Mouse (Mus musculus): ENCODE data around the gene Zfp790. TPM values are rescaled to one million over a fixed set of nuclear protein-coding genes. Genes with fewer than 3 reads are reported as not detected.
A peak's percentile ranks its signal among the peaks of the same experiment; 100 is the strongest.
"Not testable (repeated sequence)": the region's sequence is repeated elsewhere in the genome, so short reads cannot be mapped to it uniquely, and the experiment has no call there.

Gene Zfp790
- total RNA-seq, 2 experiments from 2014 or later = 21.8 to 23.1 TPM

- no peak for TF ChIP-seq CTCF (IDR thresholded peaks at IDR 0.05)
- DNase-seq (ENCODE audit: extremely low spot score in 1 of 2, low spot score in 2 of 2) = no peak
- H3K27ac ChIP-seq = peak overlapping the region; percentile 78; the same call in 1 of the 2 replicates
- intact Hi-C loops (cut with DNase I) = loop anchor here (2.0 to 5.0 kb wide), 2 partner anchors 34 to 86 kb away; partner anchors contain the start of gene Zfp84
- peak overlapping the region; percentile 85 for H3K4me3 ChIP-seq
These were observed 36.9 kb downstream of the Zfp790 start for GRCm38 (mm10) chr7:29852831-29853218.

GRCm38 (mm10) chr7:29853219-29853842, 37.4 kb downstream of the Zfp790 start, which contains the start of gene Zfp940:
Gene Zfp940 (minus strand): TSS chr7:29853669.
- no peak; the same call in none of the 2 replicates for TF ChIP-seq CTCF (IDR thresholded peaks at IDR 0.05)
- H3K27ac ChIP-seq = peak within 1 kb of the TSS; percentile 78
- intact Hi-C loops (cut with DNase I) = loop anchor here (2.0 to 5.0 kb wide), 2 partner anchors 35 to 86 kb away; partner anchors contain the start of gene Zfp84
- H3K4me3 ChIP-seq = peak within 1 kb of the TSS; percentile 85
- DNase-seq (ENCODE audit: extremely low spot score in 1 of 2, low spot score in 2 of 2) = peak; percentile 82 to 87

- peak within 1 kb of the TSS; percentile 51 for H3K27ac ChIP-seq
- peak; percentile 87 to 90 for DNase-seq (ENCODE audit: extremely low spot score in 1 of 2, low spot score in 2 of 2)
- peak within 1 kb of the TSS; percentile 76 for H3K4me3 ChIP-seq
- no peak; the same call in 1 of the 2 replicates for TF ChIP-seq CTCF (IDR thresholded peaks at IDR 0.05)
- intact Hi-C loops (cut with DNase I) = loop anchor here (5.0 kb wide), 1 partner anchor 47 kb away; the partner anchor contains the start of genes Zfp27 and Zfp383
These were observed 43.9 kb downstream of the Zfp790 start, which contains the start of gene Zfp420 for GRCm38 (mm10) chr7:29859532-29860517. Gene Zfp420 (plus strand): TSS chr7:29859979.

GRCm38 (mm10) chr7:29861660-29862059, 45.7 kb downstream of the Zfp790 start:
- DNase-seq (ENCODE audit: extremely low spot score in 1 of 2, low spot score in 2 of 2) = no peak
- intact Hi-C loops (cut with DNase I) = loop anchor here (5.0 kb wide), 1 partner anchor 46 kb away; the partner anchor contains the start of genes Zfp27 and Zfp383
- Histone ChIP-seq H3K4me3 (no peak overlapping the region), H3K27ac (no peak overlapping the region)
- no peak; the same call in 1 of the 2 replicates for TF ChIP-seq CTCF (IDR thresholded peaks at IDR 0.05)

GRCm38 (mm10) chr7:29874256-29874655, 58.3 kb downstream of the Zfp790 start:
- intact Hi-C loops (cut with DNase I) = no loop called here
- no peak for DNase-seq (ENCODE audit: extremely low spot score in 1 of 2, low spot score in 2 of 2)
- no peak overlapping the region for H3K4me3 ChIP-seq
- TF ChIP-seq CTCF (IDR thresholded peaks at IDR 0.05) = no peak
- H3K27ac ChIP-seq = no peak overlapping the region

GRCm38 (mm10) chr7:29877561-29877960, 61.6 kb downstream of the Zfp790 start:
- DNase-seq (ENCODE audit: extremely low spot score in 1 of 2, low spot score in 2 of 2); H3K27ac ChIP-seq; intact Hi-C loops (cut with DNase I); H3K4me3 ChIP-seq: not testable (repeated sequence)

- DNase-seq (ENCODE audit: extremely low spot score in 1 of 2, low spot score in 2 of 2) = no peak
- Histone ChIP-seq H3K4me3 (no peak overlapping the region), H3K27ac (no peak overlapping the region)
- no peak for TF ChIP-seq CTCF (IDR thresholded peaks at IDR 0.05)
- intact Hi-C loops (cut with DNase I) = no loop called here
These were observed 64.1 kb downstream of the Zfp790 start for GRCm38 (mm10) chr7:29880056-29880455.

Small RNAs within 50 kb of the gene (microRNA-seq; reads per million reads assigned to microRNA genes)
- 0.97 to 2.9 reads per million in 2 experiments for gene Mir1964

Other genes with a start within 250 kb of the Zfp790 start
- gene Catsperg2, start 89.1 kb upstream of the Zfp790 start, total RNA-seq (2021) = under 1 TPM in 1 of 2 experiments, not detected in 1; 0.23 TPM
- gene Zfp84, start 47.6 kb upstream of the Zfp790 start, total RNA-seq (2021) = 10 to 100 TPM; 16.5 to 17.0 TPM
- gene Zfp30, start 32.1 kb upstream of the Zfp790 start, total RNA-seq (2021) = 10 to 100 TPM; 11.7 to 12.3 TPM
- gene Zfp940, start 37.6 kb downstream of the Zfp790 start, total RNA-seq (2021) = 10 to 100 TPM; 18.9 to 25.7 TPM
- gene Zfp420, start 43.9 kb downstream of the Zfp790 start, total RNA-seq (2021) = 10 to 100 TPM; 15.3 to 16.8 TPM
- gene Zfp27, start 90.5 kb downstream of the Zfp790 start, total RNA-seq (2021) = 10 to 100 TPM; 22.3 to 23.8 TPM
- 1 to 10 TPM; 8.9 to 9.6 TPM for gene Zfp383, start 92.1 kb downstream of the Zfp790 start, total RNA-seq (2021)
- 10 to 100 TPM; 17.4 to 19.0 TPM for gene Zfp74, start 138.0 kb downstream of the Zfp790 start, total RNA-seq (2021)
- gene Zfp568, start 167.8 kb downstream of the Zfp790 start, total RNA-seq (2021) = 1 to 10 TPM; 3.6 to 3.9 TPM
- gene Zfp14, start 235.3 kb downstream of the Zfp790 start, total RNA-seq (2021) = 1 to 10 TPM; 6.8 to 7.8 TPM